Mouse (Mus musculus) CH12.LX (cell line): ENCODE data around the gene Ier3. TPM values are rescaled to one million over a fixed set of nuclear protein-coding genes. Genes with fewer than 3 reads are reported as not detected.

Experiments
- DNase-seq: peaks from one replicate; pipeline ENCODE4 v3.0.0-alpha.2; 2013; ENCODE audit errors: extremely low read depth
- H3K27ac ChIP-seq: 2 replicates; pipeline ENCODE4 v1.5.1; 2012; ENCODE audit warnings: low read depth, mild to moderate bottlenecking, control low read depth, moderate library complexity; ENCODE audit not compliant: insufficient read depth
- H3K27me3 ChIP-seq: replicated peaks from 2 replicates; pipeline ENCODE3; 2012; ENCODE audit warnings: inconsistent platforms
- H3K36me3 ChIP-seq, 2 experiments: replicated peaks in 1 of 2; 2 replicates each; pipeline versions ENCODE3 to v1.6.1; 2012; ENCODE audit warnings: inconsistent platforms in 1 of 2, low read length in 1 of 2, mild to moderate bottlenecking in 1 of 2, mixed read lengths in 1 of 2, moderate library complexity in 1 of 2; ENCODE audit not compliant: control insufficient read depth in 1 of 2, insufficient read depth in 1 of 2
- H3K4me1 ChIP-seq, 2 experiments: 2 replicates each; pipeline ENCODE4 v1.6.1; 2012; ENCODE audit warnings: inconsistent platforms in 1 of 2, moderate library complexity in 1 of 2; ENCODE audit not compliant: insufficient read depth in 2 of 2, control insufficient read depth in 1 of 2
- H3K4me2 ChIP-seq: 2 replicates; pipeline ENCODE4 v1.6.1; 2012; ENCODE audit warnings: low read depth, mild to moderate bottlenecking, control low read depth; ENCODE audit not compliant: poor library complexity, insufficient read depth, severe bottlenecking
- H3K4me3 ChIP-seq, 3 experiments: fragments of 150-350 bp in 1 of 3; sonication (generic) in 1 of 3; replicated peaks in 1 of 3; 2 replicates each; pipeline versions ENCODE3 to v1.5.1; 2011 to 2012; ENCODE audit warnings: low read depth in 2 of 3, low read length in 2 of 3, mild to moderate bottlenecking in 2 of 3, moderate library complexity in 2 of 3, control low read depth in 1 of 3, improper control_type of control experiment in 1 of 3, inconsistent platforms in 1 of 3, mixed read lengths in 1 of 3; ENCODE audit not compliant: poor library complexity in 1 of 3
- H3K79me2 ChIP-seq: replicated peaks from 2 replicates; pipeline ENCODE4 v1.6.1; 2012; ENCODE audit warnings: mild to moderate bottlenecking, moderate library complexity; ENCODE audit not compliant: control insufficient read depth, poor library complexity, insufficient read depth, severe bottlenecking; ENCODE audit errors: extremely low read depth
- H3K9ac ChIP-seq: 2 replicates; pipeline ENCODE4 v1.6.1; 2012; ENCODE audit warnings: low read depth, mild to moderate bottlenecking, control low read depth, moderate library complexity; ENCODE audit not compliant: insufficient read depth
- H3K9me3 ChIP-seq: replicated peaks from 2 replicates; pipeline ENCODE3; 2012; ENCODE audit warnings: low read length, inconsistent platforms, mixed read lengths
- BHLHE40 ChIP-seq: IDR thresholded peaks from 2 replicates; pipeline ENCODE4 v1.6.1; 2011; ENCODE audit warnings: mild to moderate bottlenecking, low read depth, low read length, improper control_type of control experiment
- CHD1 ChIP-seq: IDR thresholded peaks from 2 replicates; pipeline ENCODE4 v1.6.1; 2012; ENCODE audit warnings: low read depth, low read length, improper control_type of control experiment, inconsistent platforms
- CHD2 ChIP-seq: IDR thresholded peaks from 2 replicates; pipeline ENCODE4 v1.6.1; 2011; ENCODE audit warnings: low read length, improper control_type of control experiment
- CTCF ChIP-seq, 2 experiments: IDR thresholded peaks in 1 of 2; conservative IDR thresholded peaks in 1 of 2; 2 replicates each; pipeline ENCODE4 v1.5.1; 2011 to 2012; ENCODE audit warnings: low read depth in 2 of 2, low read length in 2 of 2, improper control_type of control experiment in 1 of 2, inconsistent platforms in 1 of 2, mild to moderate bottlenecking in 1 of 2, moderate library complexity in 1 of 2
- E2F4 ChIP-seq: IDR thresholded peaks from 2 replicates; pipeline ENCODE4 v1.6.1; 2011; ENCODE audit warnings: low read depth, low read length, improper control_type of control experiment; ENCODE audit not compliant: insufficient replicate concordance
- ELF1 ChIP-seq: IDR thresholded peaks from 2 replicates; pipeline ENCODE4 v1.6.1; 2014; ENCODE audit warnings: low read depth, mild to moderate bottlenecking, inconsistent platforms, low read length, improper control_type of control experiment
- ETS1 ChIP-seq: conservative IDR thresholded peaks from 2 replicates; pipeline ENCODE4 v1.6.1; 2012; ENCODE audit warnings: low read depth, mild to moderate bottlenecking, inconsistent platforms, low read length, improper control_type of control experiment, moderate library complexity
- GABPA ChIP-seq: IDR thresholded peaks from 2 replicates; pipeline ENCODE4 v1.6.1; 2012; ENCODE audit warnings: low read depth, low read length, improper control_type of control experiment, inconsistent platforms; ENCODE audit not compliant: insufficient replicate concordance
- HCFC1 ChIP-seq: IDR thresholded peaks from 2 replicates; pipeline ENCODE4 v1.6.1; 2012; ENCODE audit warnings: low read depth, mild to moderate bottlenecking, inconsistent platforms, low read length, improper control_type of control experiment
- IRF4 ChIP-seq: IDR thresholded peaks from 2 replicates; pipeline ENCODE4 v1.6.1; 2014; ENCODE audit warnings: low read depth, mild to moderate bottlenecking, inconsistent platforms, low read length, improper control_type of control experiment
- JUND ChIP-seq: conservative IDR thresholded peaks from 2 replicates; pipeline ENCODE4 v1.6.1; 2011; ENCODE audit warnings: low read depth, low read length, improper control_type of control experiment
- KAT2A ChIP-seq: IDR thresholded peaks from 2 replicates; pipeline ENCODE4 v1.6.1; 2012; ENCODE audit warnings: low read length, improper control_type of control experiment, inconsistent platforms; ENCODE audit not compliant: insufficient replicate concordance
- MAX ChIP-seq: IDR thresholded peaks from 2 replicates; pipeline ENCODE4 v1.6.1; 2011; ENCODE audit warnings: low read length, improper control_type of control experiment
- MAZ ChIP-seq: IDR thresholded peaks from 2 replicates; pipeline ENCODE4 v1.6.1; 2012; ENCODE audit warnings: low read depth, mild to moderate bottlenecking, inconsistent platforms, low read length, improper control_type of control experiment, moderate library complexity
- MEF2A ChIP-seq: IDR thresholded peaks from 2 replicates; pipeline ENCODE4 v1.6.1; 2014; ENCODE audit warnings: low read depth, mild to moderate bottlenecking, inconsistent platforms, low read length, improper control_type of control experiment, borderline replicate concordance
- MXI1 ChIP-seq: IDR thresholded peaks from 2 replicates; pipeline ENCODE4 v1.6.1; 2011; ENCODE audit warnings: mild to moderate bottlenecking, low read depth, low read length, improper control_type of control experiment
- MYC ChIP-seq: IDR thresholded peaks from 2 replicates; pipeline ENCODE4 v1.6.1; 2011; ENCODE audit warnings: low read depth, mild to moderate bottlenecking, improper control_type of control experiment, low read length
- NELFE ChIP-seq: IDR thresholded peaks from 2 replicates; pipeline ENCODE4 v1.6.1; 2011; ENCODE audit warnings: low read depth, low read length, improper control_type of control experiment
- NRF1 ChIP-seq: IDR thresholded peaks from 2 replicates; pipeline ENCODE4 v1.6.1; 2014; ENCODE audit warnings: low read depth, mild to moderate bottlenecking, inconsistent platforms, low read length, improper control_type of control experiment, moderate library complexity
- POLR2A ChIP-seq: IDR thresholded peaks from 2 replicates; pipeline ENCODE4 v1.6.1; 2011; ENCODE audit warnings: low read depth, mild to moderate bottlenecking, improper control_type of control experiment, low read length
- POLR2AphosphoS2 ChIP-seq: IDR thresholded peaks from 2 replicates; pipeline ENCODE4 v1.6.1; 2011; ENCODE audit warnings: low read depth, low read length, improper control_type of control experiment
- SIN3A ChIP-seq: IDR thresholded peaks from 2 replicates; pipeline ENCODE4 v1.6.1; 2012; ENCODE audit warnings: low read length, improper control_type of control experiment, inconsistent platforms
- SMC3 ChIP-seq: IDR thresholded peaks from 2 replicates; pipeline ENCODE4 v1.6.1; 2011; ENCODE audit warnings: low read depth, low read length, improper control_type of control experiment
- TBP ChIP-seq: conservative IDR thresholded peaks from 2 replicates; pipeline ENCODE4 v1.6.1; 2011; ENCODE audit warnings: low read depth, low read length, improper control_type of control experiment
- TCF12 ChIP-seq: IDR thresholded peaks from 2 replicates; pipeline ENCODE4 v1.6.1; 2014; ENCODE audit warnings: low read depth, mild to moderate bottlenecking, inconsistent platforms, low read length, improper control_type of control experiment
- UBTF ChIP-seq: IDR thresholded peaks from 2 replicates; pipeline ENCODE4 v1.6.1; 2012; ENCODE audit warnings: low read depth, mild to moderate bottlenecking, inconsistent platforms, low read length, improper control_type of control experiment, moderate library complexity
- USF2 ChIP-seq: conservative IDR thresholded peaks from 2 replicates; pipeline ENCODE4 v1.6.1; 2011; ENCODE audit warnings: low read depth, low read length, improper control_type of control experiment
- ZMIZ1 ChIP-seq: IDR thresholded peaks from 2 replicates; pipeline ENCODE4 v1.6.1; 2012; ENCODE audit warnings: low read depth, mild to moderate bottlenecking, inconsistent platforms, low read length, improper control_type of control experiment
- dilution Hi-C: fragments of 300-500 bp; cut with MboI; formaldehyde crosslinking; loops from 2 replicates; pipeline ENCODE4 v1.14.3; 2020; ENCODE audit warnings: low sequenced_read_pairs; ENCODE audit not compliant: extremely low pct_unique_long_range_greater_than_20kb, extremely low pct_ligation_motif_present
- in situ Hi-C: fragments of 300-500 bp; cut with MboI; formaldehyde crosslinking; loops from 3 replicates; pipeline ENCODE4 v1.14.3; 2019; ENCODE audit warnings: low sequenced_read_pairs, low pct_ligation_motif_present, low pct_unique_long_range_greater_than_20kb, mixed read lengths
- polyA plus RNA-seq: library from polyadenylated mRNA; unstranded; fragments of >175 nt; gene quantifications from 2 replicates; pipeline ENCODE4 v1.2.1, GENCODE M21; 2012; ENCODE audit warnings: low read depth; ENCODE audit not compliant: insufficient read length
- total RNA-seq, 2 experiments: library from RNA; depleted of rRNA; stranded (reverse); fragments of 300-350 nt in 1 of 2; fragments of >200 nt in 1 of 2; gene quantifications; 2 replicates each; pipeline ENCODE4 v1.2.3; 2012 to 2014

Gene Ier3
- total and polyA plus RNA-seq, 3 experiments, result 12.6 to 27.2 (median 15.0) TPM

- dilution Hi-C loops, result no loop called here
- H3K79me2 ChIP-seq, result no peaks in the 10 kb centered on the region
- peak within 1 kb of the TSS; percentile 91 for H3K4me2 ChIP-seq
- peak; percentile 83 for DNase-seq
- no peaks in the 10 kb centered on the region for H3K9me3 ChIP-seq
- H3K4me3 ChIP-seq, result peak within 1 kb of the TSS; percentile 33 to 90 (median 52)
- H3K27ac ChIP-seq, result peak within 1 kb of the TSS; percentile 41; the same call in 1 of the 2 replicates
- TF ChIP-seq UBTF (0 out of 2 replicates have a peak, but pooled peaks have one; percentile 63), TBP (0 out of 2 replicates have a peak, but pooled peaks have one; percentile 48), MAX (peak; percentile 60; the same call in 1 of the 2 replicates), POLR2AphosphoS2 (no peak), ZMIZ1 (peak; percentile 54; the same call in 1 of the 2 replicates), JUND (no peak), TCF12 (peak; percentile 44; the same call in 1 of the 2 replicates), E2F4 (peak; percentile 76; the same call in 1 of the 2 replicates), POLR2A (peak; percentile 77), SIN3A (peak; percentile 81), MYC (no peak), USF2 (no peak), KAT2A (0 out of 2 replicates have a peak, but pooled peaks have one; percentile 37), ETS1 (peak; percentile 40; the same call in 1 of the 2 replicates), IRF4 (peak; percentile 36; the same call in 1 of the 2 replicates), SMC3 (0 out of 2 replicates have a peak, but pooled peaks have one; percentile 4), MEF2A (0 out of 2 replicates have a peak, but pooled peaks have one; percentile 13), CHD1 (no peak), MAZ (peak; percentile 74), NRF1 (peak; percentile 31), ELF1 (peak; percentile 22; the same call in 1 of the 2 replicates), MXI1 (peak; percentile 81), HCFC1 (peak; percentile 9; the same call in 1 of the 2 replicates), CHD2 (0 out of 2 replicates have a peak, but pooled peaks have one; percentile 5), BHLHE40 (peak; percentile 44; the same call in 1 of the 2 replicates), CTCF (conservative IDR thresholded peaks at IDR 0.05 in 1 of 2, IDR thresholded peaks at IDR 0.05 in 1 of 2; ENCODE audit: low read depth in 2 of 2, low read length in 2 of 2) (peak in 1 of 2 experiments; percentile 45; a peak in 2 of 4 replicates), NELFE (peak; percentile 82), GABPA (no peak)
- no peaks in the 10 kb centered on the region for H3K27me3 ChIP-seq
- peaks cover 0 to 21% of the 10 kb centered on the region in 2 experiments; a peak in 2 of 4 replicates for H3K4me1 ChIP-seq
- peaks cover 5 to 24% of the 10 kb centered on the region in 2 experiments for H3K36me3 ChIP-seq
- in situ Hi-C loops, result loop anchor here (10.0 kb wide), 1 partner anchor 127 kb away; no protein-coding TSS in a partner anchor
- peak within 1 kb of the TSS; percentile 56 for H3K9ac ChIP-seq
Measured at GRCm38 (mm10) chr17:35861198-35861857, 39.8 kb downstream of the Ier3 start, which contains the start of gene Nrm. Gene Nrm (plus strand): TSS chr17:35861318.
